Mouse (Mus musculus) liver, postnatal 0 days (tissue): ENCODE data around the gene Aldoart2.

Source experiments
- CTCF ChIP-seq: sonication (generic); IDR thresholded peaks from 2 replicates; pipeline ENCODE4 v1.5.1; 2016; ENCODE audit warnings: antibody characterized with exemption, low read depth
- EP300 ChIP-seq: IDR thresholded peaks from 2 replicates; pipeline ENCODE4 v1.6.1; 2016; ENCODE audit warnings: antibody characterized with exemption, low read depth, mild to moderate bottlenecking

DNA sequence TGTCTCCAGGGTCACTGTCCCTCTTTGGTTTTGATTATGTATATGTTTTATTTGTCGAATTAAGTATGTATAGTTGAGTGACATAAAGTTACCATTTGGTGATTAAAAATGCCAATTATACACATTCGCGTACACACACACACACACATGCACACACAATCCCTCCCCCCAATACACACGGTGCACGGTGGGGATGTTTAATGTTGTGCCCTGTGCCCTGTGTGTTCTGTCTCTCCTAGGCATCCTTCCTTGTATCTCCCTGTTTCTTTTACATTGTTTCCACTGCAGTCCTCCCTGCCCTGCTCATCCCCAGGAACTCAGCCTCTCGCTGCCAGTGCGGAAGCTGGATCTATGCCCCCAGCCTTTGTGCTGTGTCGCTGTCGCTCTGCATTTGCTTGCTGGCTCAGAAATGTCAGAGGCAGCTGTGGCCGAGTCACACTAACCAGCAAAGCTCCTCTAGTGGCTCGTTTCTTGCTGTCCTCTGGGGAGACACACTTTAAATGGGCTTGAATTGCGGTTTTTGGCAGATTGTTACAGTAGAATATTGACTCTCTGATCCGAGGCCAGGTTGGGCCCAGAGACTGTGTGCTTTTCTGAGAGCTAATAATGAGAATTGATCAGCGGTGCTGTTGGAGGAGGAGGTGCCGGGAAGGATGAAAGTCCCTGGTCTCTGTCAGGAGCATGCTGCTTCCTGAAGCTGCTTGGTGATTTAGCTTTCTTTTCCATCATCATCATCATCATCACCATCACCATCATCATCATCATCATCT is 37.9 kb upstream of the Aldoart2 start:
- TF ChIP-seq CTCF (no peak), EP300 (no peak)
